Mouse (Mus musculus): ENCODE results near the gene Wdr77. TPM values are rescaled to one million over a fixed set of nuclear protein-coding genes. Genes with fewer than 3 reads are reported as not detected.

Gene Wdr77
- polyA plus RNA-seq (2012; rRNA removed) = 14.9 and 24.6 TPM in 2 replicates

DNA sequence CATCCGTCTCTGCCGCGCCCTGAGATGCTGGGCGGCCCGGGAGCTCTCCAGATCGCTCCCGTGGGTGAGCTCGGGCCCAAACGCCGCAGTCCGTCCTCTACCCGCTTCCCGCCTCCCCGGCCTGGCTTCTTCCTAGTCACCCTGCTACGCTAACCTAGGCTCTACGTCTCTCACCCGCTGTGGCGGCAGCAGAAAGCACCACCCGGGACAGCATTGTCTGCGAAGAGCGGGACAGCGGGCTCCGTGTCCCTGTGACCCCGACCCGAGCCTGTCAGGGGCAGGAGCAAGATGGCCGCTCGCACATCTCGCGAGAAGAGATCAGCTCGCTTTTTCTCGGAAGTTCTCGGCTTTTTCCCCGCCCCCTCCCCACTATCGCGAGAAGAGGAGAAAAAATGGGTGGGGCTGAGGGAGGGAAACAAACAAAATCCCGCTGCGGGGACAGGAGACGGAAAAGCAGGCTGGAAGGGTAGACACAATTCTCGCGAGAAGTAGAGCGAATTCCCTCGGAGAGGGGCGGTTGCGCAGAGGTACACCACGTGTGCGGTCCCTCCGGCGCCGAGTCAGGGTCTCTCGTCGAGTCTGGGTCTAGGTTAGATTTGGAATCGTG is at the start of gene Wdr77:
TSS of gene Wdr77 (plus strand) at position 396 of the 607 bp plus-strand sequence.

DNA sequence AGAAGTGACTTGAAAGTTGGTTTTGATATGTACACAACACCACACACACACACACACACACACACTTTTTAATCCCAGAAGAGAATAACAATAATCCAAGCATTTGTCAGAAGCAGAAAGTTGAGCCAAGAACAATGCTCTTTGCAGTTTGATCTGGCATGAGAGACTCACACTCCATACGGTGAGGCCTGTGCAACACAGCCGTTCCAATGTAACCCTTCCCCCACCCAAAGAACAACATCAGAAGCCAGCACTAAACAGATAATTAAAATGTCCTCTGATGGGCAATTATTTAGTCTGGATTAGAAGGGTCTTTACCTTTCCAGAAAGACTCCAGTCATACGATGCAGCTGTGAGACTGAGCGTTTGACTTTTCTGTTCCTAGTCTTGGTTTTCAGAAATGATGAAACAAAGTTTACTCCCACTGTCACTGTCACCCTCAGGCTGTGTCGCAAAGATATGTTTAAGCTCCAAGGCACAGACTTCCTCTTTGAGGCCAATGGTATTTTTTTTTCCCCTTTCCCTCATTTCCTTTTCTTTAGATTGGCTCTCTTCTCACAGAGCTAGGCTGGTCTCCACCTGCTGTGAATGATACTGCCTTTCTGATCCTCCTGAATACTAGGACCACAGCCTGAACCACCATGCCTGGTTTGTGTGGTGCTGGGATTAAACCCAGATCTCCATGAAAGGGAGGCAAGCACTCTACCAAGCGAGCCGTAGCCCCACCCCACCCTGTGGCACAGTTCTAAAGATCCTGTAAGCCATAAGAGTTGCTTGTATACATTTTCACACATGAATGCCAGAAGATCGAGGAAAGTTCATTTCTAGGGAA is 26.7 kb upstream of the Wdr77 start, which contains the start of gene I830077J02Rik:
TSS of gene I830077J02Rik (minus strand) at position 425 of the 832 bp plus-strand sequence.

DNA sequence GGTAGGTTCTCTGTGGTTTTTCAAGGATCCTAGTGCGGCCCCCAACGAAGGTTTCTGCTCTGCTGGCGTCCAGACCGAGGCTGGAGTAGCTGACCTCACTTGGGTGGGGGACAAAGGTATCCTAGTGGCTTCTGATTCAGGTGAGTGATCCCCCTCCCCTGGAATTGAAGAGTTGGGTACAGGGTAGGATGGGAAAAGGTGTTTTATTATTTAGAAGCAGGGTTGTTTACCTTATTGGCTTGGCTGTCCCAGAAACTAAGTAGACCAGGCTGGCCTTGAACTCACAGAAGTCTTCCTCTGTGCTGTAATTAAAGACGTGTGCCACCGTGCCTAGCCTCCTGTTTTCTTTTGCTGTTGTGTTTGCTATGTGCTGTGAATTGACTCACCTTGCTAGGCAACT is 830 bp downstream of the Wdr77 start, which contains the start of gene Atp5f1:
TSS of gene Atp5f1 (minus strand) at position 101 of the 400 bp plus-strand sequence.

DNA sequence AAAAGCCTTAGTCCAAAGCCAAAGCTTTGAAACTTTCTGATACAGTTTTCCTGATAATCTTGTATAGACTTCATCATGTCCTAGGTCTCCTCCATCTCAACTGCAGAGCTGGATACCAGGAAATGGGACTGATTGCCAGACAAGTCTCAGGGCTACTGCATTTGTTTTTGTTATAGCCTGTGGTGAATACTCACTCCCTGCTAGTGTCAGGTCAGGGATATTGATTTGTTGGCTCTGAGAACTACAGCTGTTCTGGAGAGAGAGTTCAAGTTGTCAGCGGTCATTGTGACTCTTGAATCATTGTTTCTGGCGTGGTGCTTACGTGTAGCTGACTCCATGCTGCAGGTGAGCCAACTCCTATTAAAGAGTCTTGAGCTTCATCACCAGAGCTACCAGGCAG is 14.2 kb downstream of the Wdr77 start, which contains the start of gene Ovgp1:
TSS of gene Ovgp1 (plus strand) at position 301 of the 400 bp plus-strand sequence.

DNA sequence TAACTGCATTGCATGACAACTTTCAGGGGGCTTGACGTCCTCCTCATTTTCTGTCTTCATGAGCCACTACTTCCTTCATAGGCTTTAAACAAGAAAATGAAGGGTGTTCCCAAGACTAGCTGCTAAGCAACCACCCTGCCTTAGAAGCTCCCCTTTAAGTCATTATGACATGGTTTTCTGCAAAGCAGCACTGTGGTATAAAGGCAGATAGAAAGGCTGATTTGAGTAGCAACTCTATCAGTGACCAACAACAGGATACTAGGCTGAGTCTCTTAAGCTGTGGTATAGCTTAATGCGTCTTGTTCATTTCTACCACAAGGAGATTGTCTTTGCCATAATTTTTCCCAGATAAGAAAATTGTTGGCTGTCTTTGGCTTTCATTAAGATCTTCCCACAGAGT is 55.4 kb downstream of the Wdr77 start, which contains the start of gene Pifo:
TSS of gene Pifo (minus strand) at position 101 of the 400 bp plus-strand sequence.

Other genes with a start within 250 kb of the Wdr77 start
- 40.3 and 46.9 TPM in 2 replicates for gene Rap1a, start 158.0 kb upstream of the Wdr77 start, polyA plus RNA-seq (2012; rRNA removed)
- gene Adora3, start 88.5 kb upstream of the Wdr77 start, polyA plus RNA-seq (2012; rRNA removed) = 0.28 and 0.45 TPM in 2 replicates
- gene Tmigd3, start 88.5 kb upstream of the Wdr77 start, polyA plus RNA-seq (2012; rRNA removed) = 0.10 and 0.14 TPM in 2 replicates
- 4.0 and 4.3 TPM in 2 replicates for gene I830077J02Rik, start 26.7 kb upstream of the Wdr77 start, polyA plus RNA-seq (2012; rRNA removed)
- gene Atp5f1, start 730 bp downstream of the Wdr77 start, polyA plus RNA-seq (2012; rRNA removed) = 203 and 219 TPM in 2 replicates
- gene Ovgp1, start 14.3 kb downstream of the Wdr77 start, polyA plus RNA-seq (2012; rRNA removed) = 1.3 and 1.6 TPM in 2 replicates
- gene Pifo, start 55.3 kb downstream of the Wdr77 start, polyA plus RNA-seq (2012; rRNA removed) = not detected in 2 replicates
- 0.06 TPM in 1 of 2 replicates, not detected in the other for gene Chil5, start 73.4 kb downstream of the Wdr77 start, polyA plus RNA-seq (2012; rRNA removed)
- not detected in 2 replicates for gene Chia1, start 153.9 kb downstream of the Wdr77 start, polyA plus RNA-seq (2012; rRNA removed)
- 0.21 and 0.43 TPM in 2 replicates for gene Chil3, start 208.2 kb downstream of the Wdr77 start, polyA plus RNA-seq (2012; rRNA removed)

All from liver, embryonic 14 days (tissue).